Mouse (Mus musculus) liver, adult 2 months (tissue): ENCODE data around the gene Bcas3.

Experiments used
- CTCF ChIP-seq: fragments of 200-500 bp; IDR thresholded peaks from 2 replicates; pipeline ENCODE4 v1.5.1; 2011; ENCODE audit warnings: low read depth, low read length, control low read depth
- POLR2A ChIP-seq: fragments of 200-500 bp; IDR thresholded peaks from 2 replicates; pipeline ENCODE4 v1.6.1; 2011; ENCODE audit warnings: low read length, control low read depth; ENCODE audit not compliant: insufficient read depth; ENCODE audit errors: extremely low read depth

DNA sequence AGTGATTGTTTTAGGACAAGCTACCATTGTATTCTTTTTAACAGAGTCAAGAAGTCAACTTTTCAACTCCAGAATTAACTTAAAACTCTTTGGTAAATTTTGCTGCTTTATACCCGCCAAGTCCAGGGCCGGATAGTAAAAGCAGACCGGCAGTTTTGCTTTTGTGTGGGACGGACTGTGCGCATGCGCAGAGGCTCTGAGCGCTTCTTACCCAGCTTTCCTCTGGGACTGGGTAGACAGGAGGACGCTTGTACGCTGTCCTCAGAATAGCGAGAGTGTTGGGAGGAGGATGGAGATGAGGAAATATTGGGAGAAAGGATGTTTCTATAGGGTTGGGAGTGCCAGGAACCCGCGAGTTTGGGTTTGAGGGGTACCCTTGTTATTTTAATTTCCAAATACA, 171.2 kb downstream of the Bcas3 start:
- TF ChIP-seq CTCF (no peak), POLR2A (no peak)
